Mouse (Mus musculus): ENCODE results near the gene Slc9a8.

GRCm38 (mm10) chr2:167382389-167382788, 39.1 kb upstream of the Slc9a8 start:
- TF ChIP-seq CTCF (IDR thresholded peaks at IDR 0.05; ENCODE audit: control insufficient read depth, insufficient read depth, insufficient read length) (no peak), MYOG (IDR thresholded peaks at IDR 0.05; ENCODE audit: control insufficient read depth, extremely low read depth, insufficient read length) (no peak), MYOD1 (IDR thresholded peaks at IDR 0.05; ENCODE audit: control insufficient read depth, insufficient read length, low read depth) (no peak), CEBPB (IDR thresholded peaks at IDR 0.05; ENCODE audit: low read depth) (no peak)
